Mouse (Mus musculus): ENCODE data around the gene Esam. TPM values are rescaled to one million over a fixed set of nuclear protein-coding genes. Genes with fewer than 3 reads are reported as not detected.

Esam gene
- total RNA-seq, 2 experiments from 2014 or later = 4.5 TPM; not detected in 1

- 0 out of 2 replicates have a peak, but pooled peaks have one; percentile 2 for ATAC-seq (replicated peaks; ENCODE audit: low FRiP score, low TSS enrichment, poor library complexity, severe bottlenecking)
These were observed 24.1 kb downstream of the Esam start for GRCm38 (mm10) chr9:37551751-37552531.

GRCm38 (mm10) chr9:37552536-37553293, 24.8 kb downstream of the Esam start, which contains the start of gene Nrgn:
TSS of gene Nrgn (minus strand) at chr9:37552904.
- ATAC-seq (replicated peaks; ENCODE audit: low FRiP score, low TSS enrichment, poor library complexity, severe bottlenecking) = peak; percentile 94

GRCm38 (mm10) chr9:37554279-37554678, 26.4 kb downstream of the Esam start:
- ATAC-seq (replicated peaks; ENCODE audit: low FRiP score, low TSS enrichment, poor library complexity, severe bottlenecking) = peak; percentile 70

GRCm38 (mm10) chr9:37554838-37555748, 27.2 kb downstream of the Esam start, which contains the start of gene Siae:
TSS of gene Siae (plus strand) at chr9:37555698.
- no peak for ATAC-seq (replicated peaks; ENCODE audit: low FRiP score, low TSS enrichment, poor library complexity, severe bottlenecking)

GRCm38 (mm10) chr9:37556366-37556765, 28.5 kb downstream of the Esam start:
- ATAC-seq (replicated peaks; ENCODE audit: low FRiP score, low TSS enrichment, poor library complexity, severe bottlenecking) = no peak

GRCm38 (mm10) chr9:37560617-37561016, 32.7 kb downstream of the Esam start:
- ATAC-seq (replicated peaks; ENCODE audit: low FRiP score, low TSS enrichment, poor library complexity, severe bottlenecking) = no peak

- ATAC-seq (replicated peaks; ENCODE audit: low FRiP score, low TSS enrichment, poor library complexity, severe bottlenecking) = no peak
These were observed 35.9 kb downstream of the Esam start for GRCm38 (mm10) chr9:37563805-37564204.

GRCm38 (mm10) chr9:37567019-37567418, 39.1 kb downstream of the Esam start:
- peak; percentile 53 for ATAC-seq (replicated peaks; ENCODE audit: low FRiP score, low TSS enrichment, poor library complexity, severe bottlenecking)

GRCm38 (mm10) chr9:37567454-37567853, 39.6 kb downstream of the Esam start:
- peak; percentile 59 for ATAC-seq (replicated peaks; ENCODE audit: low FRiP score, low TSS enrichment, poor library complexity, severe bottlenecking)

- peak; percentile 33 for ATAC-seq (replicated peaks; ENCODE audit: low FRiP score, low TSS enrichment, poor library complexity, severe bottlenecking)
These were observed 40.2 kb downstream of the Esam start for GRCm38 (mm10) chr9:37567892-37568604.

- ATAC-seq (replicated peaks; ENCODE audit: low FRiP score, low TSS enrichment, poor library complexity, severe bottlenecking) = no peak
These were observed 40.8 kb downstream of the Esam start for GRCm38 (mm10) chr9:37568605-37569214.

- ATAC-seq (replicated peaks; ENCODE audit: low FRiP score, low TSS enrichment, poor library complexity, severe bottlenecking) = no peak
These were observed 41.5 kb downstream of the Esam start for GRCm38 (mm10) chr9:37569231-37569835.

GRCm38 (mm10) chr9:37572204-37572876, 44.5 kb downstream of the Esam start:
- peak; percentile 28 for ATAC-seq (replicated peaks; ENCODE audit: low FRiP score, low TSS enrichment, poor library complexity, severe bottlenecking)

- ATAC-seq (replicated peaks; ENCODE audit: low FRiP score, low TSS enrichment, poor library complexity, severe bottlenecking) = peak; percentile 86
These were observed 48.6 kb downstream of the Esam start for GRCm38 (mm10) chr9:37576436-37576930.

GRCm38 (mm10) chr9:37583594-37583993, 55.7 kb downstream of the Esam start:
- ATAC-seq (replicated peaks; ENCODE audit: low FRiP score, low TSS enrichment, poor library complexity, severe bottlenecking) = no peak

GRCm38 (mm10) chr9:37586718-37587117, 58.8 kb downstream of the Esam start:
- ATAC-seq (replicated peaks; ENCODE audit: low FRiP score, low TSS enrichment, poor library complexity, severe bottlenecking) = peak; percentile 58; the same call in 1 of the 2 replicates
